Mouse (Mus musculus) cerebellum, adult 2 months (tissue): Measurements from ENCODE around the gene Mettl22.

Experiments used
- CTCF ChIP-seq: fragments of 200-500 bp; IDR thresholded peaks from 2 replicates; pipeline ENCODE4 v1.5.1; 2011; ENCODE audit warnings: low read depth, mild to moderate bottlenecking, control low read depth, low read length, moderate library complexity, borderline replicate concordance; ENCODE audit not compliant: insufficient read depth
- POLR2A ChIP-seq: fragments of 200-500 bp; IDR thresholded peaks from 2 replicates; pipeline ENCODE4 v1.6.1; 2011; ENCODE audit warnings: low read length, control low read depth, borderline replicate concordance; ENCODE audit not compliant: insufficient read depth

- TF ChIP-seq CTCF (no peak), POLR2A (no peak)
Measured at GRCm38 (mm10) chr16:8444911-8445310, 25.7 kb upstream of the Mettl22 start.
